Mouse (Mus musculus) cortical plate, adult 2 months (tissue): Measurements from ENCODE around the gene Sirt5.

ENCODE experiments used
- CTCF ChIP-seq: fragments of 200-500 bp; IDR thresholded peaks from 2 replicates; pipeline ENCODE4 v1.5.1; 2011; ENCODE audit warnings: mild to moderate bottlenecking, control low read depth, low read length; ENCODE audit not compliant: insufficient read depth; ENCODE audit errors: extremely low read depth
- POLR2A ChIP-seq: fragments of 200-500 bp; IDR thresholded peaks from 2 replicates; pipeline ENCODE4 v1.6.1; 2011; ENCODE audit warnings: mild to moderate bottlenecking, low read length, control low read depth; ENCODE audit not compliant: insufficient read depth; ENCODE audit errors: extremely low read depth

GRCm38 (mm10) chr13:43354362-43354761 is 10.9 kb upstream of the Sirt5 start:
- TF ChIP-seq POLR2A, result no peak
- no peak for TF ChIP-seq CTCF
